Mouse (Mus musculus) MEL (cell line): Measurements from ENCODE around the gene Ptprn2. TPM values are rescaled to one million over a fixed set of nuclear protein-coding genes. Genes with fewer than 3 reads are reported as not detected.

Source experiments
- DNase-seq: peaks from one replicate; pipeline ENCODE4 v3.0.0; 2011; ENCODE audit warnings: low read depth, low spot score
- H3K27ac ChIP-seq: 2 replicates; pipeline ENCODE4 v1.5.1; 2012; ENCODE audit warnings: low read depth, mild to moderate bottlenecking, control low read depth, low read length, moderate library complexity; ENCODE audit not compliant: control insufficient read depth
- H3K27me3 ChIP-seq, 2 experiments: fragments of 150-350 bp in 1 of 2; sonication (generic) in 1 of 2; 2 replicates each; pipeline ENCODE4 v1.6.1; 2012; ENCODE audit warnings: low read length in 2 of 2, mild to moderate bottlenecking in 2 of 2, improper control_type of control experiment in 1 of 2, moderate library complexity in 1 of 2; ENCODE audit not compliant: insufficient read depth in 2 of 2, control insufficient read depth in 1 of 2
- H3K36me3 ChIP-seq, 2 experiments: 2 replicates each; pipeline ENCODE4 v1.6.1; 2012 to 2014; ENCODE audit warnings: low read length in 2 of 2, improper control_type of control experiment in 1 of 2, inconsistent platforms in 1 of 2, mild to moderate bottlenecking in 1 of 2; ENCODE audit not compliant: insufficient read depth in 2 of 2, control insufficient read depth in 1 of 2
- H3K4me1 ChIP-seq, 2 experiments: fragments of 150-350 bp in 1 of 2; sonication (generic) in 1 of 2; 2 replicates each; pipeline ENCODE4 v1.6.1; 2012; ENCODE audit warnings: low read length in 2 of 2, improper control_type of control experiment in 1 of 2, mild to moderate bottlenecking in 1 of 2; ENCODE audit not compliant: insufficient read depth in 2 of 2, control insufficient read depth in 1 of 2
- H3K4me3 ChIP-seq, 2 experiments: fragments of 150-350 bp in 1 of 2; sonication (generic) in 1 of 2; 2 replicates each; pipeline ENCODE4 v1.5.1; 2012; ENCODE audit warnings: low read depth in 2 of 2, low read length in 2 of 2, mild to moderate bottlenecking in 2 of 2, moderate library complexity in 2 of 2, control low read depth in 1 of 2, improper control_type of control experiment in 1 of 2; ENCODE audit not compliant: control insufficient read depth in 1 of 2, insufficient read depth in 1 of 2
- H3K79me2 ChIP-seq: 2 replicates; pipeline ENCODE4 v1.6.1; 2012; ENCODE audit warnings: mild to moderate bottlenecking, low read length, moderate library complexity; ENCODE audit not compliant: control insufficient read depth, poor library complexity, insufficient read depth
- H3K9ac ChIP-seq: 2 replicates; pipeline ENCODE4 v1.6.1; 2012; ENCODE audit warnings: low read depth, mild to moderate bottlenecking, control low read depth, low read length, moderate library complexity; ENCODE audit not compliant: control insufficient read depth, poor library complexity, severe bottlenecking
- H3K9me3 ChIP-seq: fragments of 150-350 bp; sonication (generic); replicated peaks from 2 replicates; pipeline ENCODE4 v1.6.1; 2012; ENCODE audit warnings: mild to moderate bottlenecking, low read length, improper control_type of control experiment, moderate library complexity; ENCODE audit not compliant: insufficient read depth
- CTCF ChIP-seq, 3 experiments: IDR thresholded peaks in 2 of 3; conservative IDR thresholded peaks in 1 of 3; 2 replicates each; pipeline ENCODE4 v1.5.1; 2011 to 2012; ENCODE audit warnings: low read length in 3 of 3, low read depth in 2 of 3, mild to moderate bottlenecking in 2 of 3, improper control_type of control experiment in 1 of 3, inconsistent platforms in 1 of 3, mixed read lengths in 1 of 3, moderate library complexity in 1 of 3; ENCODE audit not compliant: control insufficient read depth in 1 of 3, insufficient read depth in 1 of 3, poor library complexity in 1 of 3, severe bottlenecking in 1 of 3
- E2F4 ChIP-seq: IDR thresholded peaks from 2 replicates; pipeline ENCODE4 v1.6.1; 2011; ENCODE audit warnings: low read depth, low read length, improper control_type of control experiment, borderline replicate concordance
- ELF1 ChIP-seq: IDR thresholded peaks from 2 replicates; pipeline ENCODE4 v1.6.1; 2014; ENCODE audit warnings: low read depth, mild to moderate bottlenecking, inconsistent platforms, low read length, improper control_type of control experiment, moderate library complexity
- GATA1 ChIP-seq: IDR thresholded peaks from 2 replicates; pipeline ENCODE4 v1.6.1; 2011; ENCODE audit warnings: low read depth, low read length, improper control_type of control experiment
- HCFC1 ChIP-seq: IDR thresholded peaks from 2 replicates; pipeline ENCODE4 v1.6.1; 2012; ENCODE audit warnings: low read depth, mild to moderate bottlenecking, inconsistent platforms, low read length, improper control_type of control experiment, moderate library complexity
- KAT2A ChIP-seq: conservative IDR thresholded peaks from 2 replicates; pipeline ENCODE4 v1.6.1; 2012; ENCODE audit warnings: low read depth, low read length, improper control_type of control experiment, inconsistent platforms
- MXI1 ChIP-seq: IDR thresholded peaks from 2 replicates; pipeline ENCODE4 v1.6.1; 2011; ENCODE audit warnings: mild to moderate bottlenecking, low read depth, low read length, improper control_type of control experiment
- MYB ChIP-seq: IDR thresholded peaks from 2 replicates; pipeline ENCODE4 v1.6.1; 2011; ENCODE audit warnings: mild to moderate bottlenecking, low read depth, low read length, improper control_type of control experiment
- MYC ChIP-seq: IDR thresholded peaks from 2 replicates; pipeline ENCODE4 v1.6.1; 2011; ENCODE audit warnings: low read depth, mild to moderate bottlenecking, low read length, improper control_type of control experiment, moderate library complexity
- NELFE ChIP-seq: IDR thresholded peaks from 2 replicates; pipeline ENCODE4 v1.6.1; 2011; ENCODE audit warnings: low read depth, low read length, improper control_type of control experiment
- POLR2A ChIP-seq, 2 experiments: IDR thresholded peaks; 2 replicates each; pipeline ENCODE4 v1.6.1; 2011 to 2012; ENCODE audit warnings: low read length in 2 of 2, mild to moderate bottlenecking in 2 of 2, control low read depth in 1 of 2, improper control_type of control experiment in 1 of 2, low read depth in 1 of 2, moderate library complexity in 1 of 2; ENCODE audit not compliant: control insufficient read depth in 1 of 2, insufficient read depth in 1 of 2, poor library complexity in 1 of 2
- POLR2AphosphoS2 ChIP-seq: IDR thresholded peaks from 2 replicates; pipeline ENCODE4 v1.6.1; 2011; ENCODE audit warnings: low read length, improper control_type of control experiment
- POLR2AphosphoS5 ChIP-seq: IDR thresholded peaks from 2 replicates; pipeline ENCODE4 v1.6.1; 2012; ENCODE audit warnings: low read depth, borderline replicate concordance, mild to moderate bottlenecking, inconsistent platforms, low read length, moderate library complexity, mixed read lengths
- RAD21 ChIP-seq: IDR thresholded peaks from 2 replicates; pipeline ENCODE4 v1.6.1; 2011; ENCODE audit warnings: mild to moderate bottlenecking, low read depth, low read length, improper control_type of control experiment
- RCOR1 ChIP-seq: IDR thresholded peaks from 2 replicates; pipeline ENCODE4 v1.6.1; 2012; ENCODE audit warnings: low read depth, mild to moderate bottlenecking, inconsistent platforms, low read length, improper control_type of control experiment
- SMC3 ChIP-seq: IDR thresholded peaks from 2 replicates; pipeline ENCODE4 v1.6.1; 2011; ENCODE audit warnings: low read depth, low read length, improper control_type of control experiment
- TCF12 ChIP-seq: IDR thresholded peaks from 2 replicates; pipeline ENCODE4 v1.6.1; 2014; ENCODE audit warnings: low read depth, mild to moderate bottlenecking, inconsistent platforms, low read length, improper control_type of control experiment, moderate library complexity
- UBTF ChIP-seq: IDR thresholded peaks from 2 replicates; pipeline ENCODE4 v1.6.1; 2012; ENCODE audit warnings: low read depth, mild to moderate bottlenecking, inconsistent platforms, low read length, improper control_type of control experiment, moderate library complexity, borderline replicate concordance; ENCODE audit not compliant: insufficient read depth
- USF1 ChIP-seq: IDR thresholded peaks from 2 replicates; pipeline ENCODE4 v1.6.1; 2014; ENCODE audit warnings: low read depth, mild to moderate bottlenecking, inconsistent platforms, low read length, improper control_type of control experiment, moderate library complexity
- USF2 ChIP-seq, 2 experiments: IDR thresholded peaks; 2 replicates each; pipeline ENCODE4 v1.6.1; 2011 to 2012; ENCODE audit warnings: improper control_type of control experiment in 2 of 2, low read length in 2 of 2, borderline replicate concordance in 1 of 2, inconsistent platforms in 1 of 2, low read depth in 1 of 2, mild to moderate bottlenecking in 1 of 2; ENCODE audit not compliant: insufficient read depth in 1 of 2
- ZC3H11A ChIP-seq: IDR thresholded peaks from 2 replicates; pipeline ENCODE4 v1.6.1; 2012; ENCODE audit warnings: low read depth, mild to moderate bottlenecking, inconsistent platforms, low read length, improper control_type of control experiment
- ZKSCAN1 ChIP-seq: IDR thresholded peaks from 2 replicates; pipeline ENCODE4 v1.6.1; 2012; ENCODE audit warnings: low read depth, mild to moderate bottlenecking, inconsistent platforms, low read length, improper control_type of control experiment, moderate library complexity
- polyA plus RNA-seq, 2 experiments: library from polyadenylated mRNA; stranded (reverse) in 1 of 2; unstranded in 1 of 2; fragments of >175 nt in 1 of 2; fragments of >200 nt in 1 of 2; gene quantifications; 2 replicates each; pipeline versions ENCODE4 v1.2.1 to v1.2.4; 2012; ENCODE audit warnings: low replicate concordance in 2 of 2, low read depth in 1 of 2; ENCODE audit not compliant: insufficient read length in 2 of 2, insufficient read depth in 1 of 2, missing spikeins in 1 of 2
- total RNA-seq: library from RNA; depleted of rRNA; stranded (reverse); fragments of 300-350 nt; gene quantifications from 2 replicates; pipeline ENCODE4 v1.2.3, GENCODE M21; 2012

Gene Ptprn2
- total and polyA plus RNA-seq, 3 experiments = not detected

GRCm38 (mm10) chr12:117261165-117261440 lies 775.6 kb downstream of the Ptprn2 start:
- Histone ChIP-seq H3K27me3 (no peaks in the 10 kb centered on the region), H3K9ac (no peak overlapping the region), H3K27ac (no peak overlapping the region), H3K4me3 (no peak overlapping the region), H3K4me1 (no peaks in the 10 kb centered on the region), H3K36me3 (no peaks in the 10 kb centered on the region), H3K79me2 (no peaks in the 10 kb centered on the region), H3K9me3 (no peaks in the 10 kb centered on the region; the same call in 1 of the 2 replicates)
- TF ChIP-seq POLR2AphosphoS2 (no peak), USF2 (IDR thresholded peaks at IDR 0.05; ENCODE audit: borderline replicate concordance in 1 of 2, insufficient read depth in 1 of 2, low read depth in 1 of 2, low read length in 2 of 2) (no peak)
- no peak for DNase-seq

- DNase-seq = no peak
- Histone ChIP-seq H3K4me3 (no peak overlapping the region), H3K9me3 (no peaks in the 10 kb centered on the region; the same call in 1 of the 2 replicates), H3K4me1 (no peaks in the 10 kb centered on the region), H3K9ac (no peak overlapping the region), H3K27ac (no peak overlapping the region), H3K36me3 (no peaks in the 10 kb centered on the region), H3K27me3 (no peaks in the 10 kb centered on the region), H3K79me2 (no peaks in the 10 kb centered on the region)
- no peak for TF ChIP-seq USF1
These were observed 776.5 kb downstream of the Ptprn2 start for GRCm38 (mm10) chr12:117262003-117262402.

GRCm38 (mm10) chr12:117263081-117263480 lies 777.6 kb downstream of the Ptprn2 start:
- no peak overlapping the region for H3K4me3 ChIP-seq
- no peaks in the 10 kb centered on the region for H3K27me3 ChIP-seq
- no peaks in the 10 kb centered on the region for H3K4me1 ChIP-seq
- H3K36me3 ChIP-seq = no peaks in the 10 kb centered on the region
- no peak overlapping the region for H3K9ac ChIP-seq
- no peaks in the 10 kb centered on the region for H3K79me2 ChIP-seq
- TF ChIP-seq ELF1 = no peak
- TF ChIP-seq GATA1 = no peak
- no peak for TF ChIP-seq CTCF (IDR thresholded peaks at IDR 0.05 in 2 of 3, conservative IDR thresholded peaks at IDR 0.05 in 1 of 3; ENCODE audit: control insufficient read depth in 1 of 3, insufficient read depth in 1 of 3, low read depth in 2 of 3, low read length in 3 of 3, poor library complexity in 1 of 3, severe bottlenecking in 1 of 3)
- TF ChIP-seq NELFE = no peak
- TF ChIP-seq KAT2A = no peak
- no peak for TF ChIP-seq E2F4
- TF ChIP-seq ZKSCAN1 = no peak
- no peak for TF ChIP-seq ZC3H11A
- no peak for TF ChIP-seq MYB
- no peak for TF ChIP-seq RAD21
- no peak for TF ChIP-seq USF1
- TF ChIP-seq MXI1 = no peak
- no peak for TF ChIP-seq POLR2A (IDR thresholded peaks at IDR 0.05; ENCODE audit: control insufficient read depth in 1 of 2, insufficient read depth in 1 of 2, low read depth in 1 of 2, low read length in 2 of 2, poor library complexity in 1 of 2)
- TF ChIP-seq MYC = no peak
- no peak for TF ChIP-seq RCOR1
- no peak for TF ChIP-seq SMC3
- no peak for TF ChIP-seq UBTF
- TF ChIP-seq TCF12 = no peak
- no peak for TF ChIP-seq HCFC1
- TF ChIP-seq POLR2AphosphoS5 = no peak
- no peaks in the 10 kb centered on the region; the same call in 1 of the 2 replicates for H3K9me3 ChIP-seq
- DNase-seq = no peak
- no peak overlapping the region for H3K27ac ChIP-seq
